Mouse (Mus musculus): Measurements from ENCODE around the gene Ssu72.

- TF ChIP-seq CTCF (IDR thresholded peaks at IDR 0.05; ENCODE audit: borderline replicate concordance, insufficient read depth, low read depth, low read length), result no peak
- 0 out of 2 replicates have a peak, but pooled peaks have one; percentile 7 for TF ChIP-seq POLR2A (IDR thresholded peaks at IDR 0.05; ENCODE audit: borderline replicate concordance, insufficient read depth, low read length)
Observed at GRCm38 (mm10) chr4:155739741-155740636, 35.4 kb downstream of the Ssu72 start.
